Mouse (Mus musculus) CH12.LX (cell line): ENCODE measurements at regions not wholly inside any gene's neighbourhood (a gene's known extent, or its start where the extent isn't known, plus 50 kb on each side); places are given as distances from the start of the nearest gene placed in this dataset.

ENCODE experiments used
- BHLHE40 ChIP-seq: IDR thresholded peaks from 2 replicates; pipeline ENCODE4 v1.6.1; 2011; ENCODE audit warnings: mild to moderate bottlenecking, low read depth, low read length, improper control_type of control experiment
- CTCF ChIP-seq, 2 experiments: IDR thresholded peaks in 1 of 2; conservative IDR thresholded peaks in 1 of 2; 2 replicates each; pipeline ENCODE4 v1.5.1; 2011 to 2012; ENCODE audit warnings: low read depth in 2 of 2, low read length in 2 of 2, improper control_type of control experiment in 1 of 2, inconsistent platforms in 1 of 2, mild to moderate bottlenecking in 1 of 2, moderate library complexity in 1 of 2
- MAFK ChIP-seq: IDR thresholded peaks from 2 replicates; pipeline ENCODE4 v1.6.1; 2011; ENCODE audit warnings: low read length, improper control_type of control experiment; ENCODE audit not compliant: insufficient replicate concordance
- MEF2A ChIP-seq: IDR thresholded peaks from 2 replicates; pipeline ENCODE4 v1.6.1; 2014; ENCODE audit warnings: low read depth, mild to moderate bottlenecking, inconsistent platforms, low read length, improper control_type of control experiment, borderline replicate concordance
- MXI1 ChIP-seq: IDR thresholded peaks from 2 replicates; pipeline ENCODE4 v1.6.1; 2011; ENCODE audit warnings: mild to moderate bottlenecking, low read depth, low read length, improper control_type of control experiment
- POLR2A ChIP-seq: IDR thresholded peaks from 2 replicates; pipeline ENCODE4 v1.6.1; 2011; ENCODE audit warnings: low read depth, mild to moderate bottlenecking, improper control_type of control experiment, low read length
- RCOR1 ChIP-seq: conservative IDR thresholded peaks from 2 replicates; pipeline ENCODE4 v1.6.1; 2012; ENCODE audit warnings: low read depth, mild to moderate bottlenecking, inconsistent platforms, low read length, improper control_type of control experiment
- ZC3H11A ChIP-seq: IDR thresholded peaks from 2 replicates; pipeline ENCODE4 v1.6.1; 2012; ENCODE audit warnings: low read depth, mild to moderate bottlenecking, inconsistent platforms, low read length, improper control_type of control experiment

GRCm38 (mm10) chr5:4689130-4689529 is 68.7 kb downstream of the Fzd1 start:
- no peak for TF ChIP-seq RCOR1
- TF ChIP-seq MEF2A, result no peak
- TF ChIP-seq POLR2A, result no peak
- no peak for TF ChIP-seq MAFK
- TF ChIP-seq BHLHE40, result no peak
- no peak for TF ChIP-seq ZC3H11A
- TF ChIP-seq MXI1, result no peak
- no peak for TF ChIP-seq CTCF (conservative IDR thresholded peaks at IDR 0.05 in 1 of 2, IDR thresholded peaks at IDR 0.05 in 1 of 2; ENCODE audit: low read depth in 2 of 2, low read length in 2 of 2)
